Mouse (Mus musculus) megakaryocyte, adult 5-6 weeks (primary cell): ENCODE measurements around the gene Ccdc88a. TPM values are rescaled to one million over a fixed set of nuclear protein-coding genes. Genes with fewer than 3 reads are reported as not detected.

Source experiments
- ATAC-seq: 2 replicates; pipeline ENCODE4 v1.8.0; 2016; ENCODE audit warnings: mild to moderate bottlenecking, inconsistent platforms; ENCODE audit not compliant: poor library complexity, severe bottlenecking
- total RNA-seq, 2 experiments: library from RNA; stranded (forward) in 1 of 2; stranded (reverse) in 1 of 2; fragments of 153-499, 151-499 nt in 1 of 2; fragments of 221-1000, 200-1000 nt in 1 of 2; gene quantifications; 2 replicates each; pipeline versions ENCODE4 v1.2.3 to v1.2.4; 2015 to 2017

The Ccdc88a gene
- total RNA-seq, 2 experiments from 2014 or later, result 82.4 to 94.1 TPM

DNA sequence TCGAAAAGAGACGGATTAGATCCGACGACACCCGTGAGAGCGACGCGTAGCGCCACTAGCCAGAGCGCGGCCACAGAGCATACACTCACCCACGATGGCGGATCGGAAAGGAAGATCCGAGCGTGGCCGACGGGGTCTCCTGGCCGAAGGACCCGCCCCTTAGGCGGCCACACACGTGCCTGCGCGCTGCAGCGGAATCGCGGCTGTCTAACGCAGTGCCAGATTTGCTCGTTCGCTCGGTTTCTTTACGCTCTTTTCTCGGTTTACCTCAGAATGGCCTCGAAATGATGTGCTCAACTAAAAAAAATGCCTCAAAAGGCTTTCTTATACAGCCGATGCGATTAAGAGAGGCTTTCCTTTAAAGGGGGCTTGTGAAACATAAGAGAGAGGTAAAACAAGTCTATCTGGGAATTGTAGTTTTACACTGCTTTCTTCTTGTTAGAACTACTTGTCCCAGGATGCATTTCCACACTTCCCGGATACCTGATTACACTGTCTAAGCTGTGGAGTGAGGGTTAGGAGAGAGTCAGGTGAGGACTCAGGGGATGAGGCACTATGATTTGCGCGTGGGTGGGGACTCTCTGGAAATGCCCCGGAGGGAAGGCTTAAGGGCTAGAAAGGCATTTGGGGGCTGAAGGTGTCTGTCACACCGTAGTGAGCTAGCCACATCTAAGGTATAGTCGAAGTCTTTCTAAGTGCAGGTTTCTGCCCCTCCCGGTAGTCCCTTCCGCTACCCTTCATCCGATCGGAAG lies 174.5 kb downstream of the Ccdc88a start, which contains the start of the genes Clhc1 and Rps27a:
TSS of gene Clhc1 (plus strand) at position 199 of the 752 bp plus-strand sequence.
TSS of gene Rps27a (minus strand) at position 358 of the 752 bp plus-strand sequence.
- peak; percentile 91 for ATAC-seq

DNA sequence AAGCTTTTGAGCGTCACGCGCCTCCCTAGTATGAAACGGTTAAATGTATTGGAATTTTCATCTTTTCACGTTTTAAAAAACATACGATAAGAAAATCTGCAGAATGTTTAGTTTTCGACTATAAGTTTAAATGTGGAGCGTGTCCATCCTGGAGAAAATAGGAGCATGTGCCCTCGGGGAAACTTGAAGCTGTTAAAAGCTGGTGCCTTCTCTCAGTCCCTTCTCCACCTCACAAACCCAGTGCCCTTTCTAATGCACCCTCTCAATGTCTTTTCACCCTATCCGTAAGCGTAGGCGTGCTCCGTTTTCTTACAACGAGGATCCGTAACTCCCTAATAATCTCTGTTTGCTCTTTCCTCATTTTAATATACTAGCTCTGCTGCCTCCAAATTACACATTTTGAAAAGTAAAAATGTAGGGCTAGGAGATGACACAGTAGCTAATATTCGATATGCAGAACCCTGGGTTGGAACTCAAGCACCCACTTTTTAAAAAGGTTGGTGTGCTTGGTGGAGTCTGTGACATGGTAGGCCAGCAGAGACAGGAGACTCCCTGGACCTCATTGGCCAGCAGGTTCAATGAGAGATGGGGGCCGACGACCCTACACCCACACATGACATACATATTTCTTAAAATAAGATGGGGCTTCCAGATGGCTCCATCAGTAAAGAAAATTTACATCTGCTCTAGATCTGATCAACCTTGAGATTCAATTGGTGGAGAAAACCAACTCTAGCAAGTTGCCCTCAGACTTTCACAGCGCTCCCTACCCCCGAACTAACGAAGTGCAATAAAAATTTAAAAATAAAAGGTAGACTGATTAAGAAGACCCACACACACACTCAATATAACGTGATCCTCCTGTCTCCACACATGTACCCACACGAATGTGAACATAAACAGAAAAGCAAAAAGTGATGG lies 175.3 kb downstream of the Ccdc88a start:
- no peak for ATAC-seq

DNA sequence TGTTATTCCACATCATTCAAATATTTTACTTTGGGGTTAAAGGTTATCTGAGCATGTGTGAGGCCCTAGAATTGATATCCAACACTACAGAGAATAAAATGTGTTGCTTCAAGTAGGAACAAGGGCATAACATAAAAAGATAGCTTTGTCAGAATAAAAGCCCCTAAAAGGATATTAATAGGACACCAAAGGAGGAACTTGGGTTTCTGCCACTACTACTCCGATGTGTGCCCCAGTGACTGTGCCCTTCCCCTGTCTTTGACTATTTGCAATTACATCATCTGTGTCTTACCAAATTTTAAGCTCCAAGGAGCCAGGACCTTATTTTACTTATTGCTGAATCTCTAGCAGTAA lies 175.9 kb downstream of the Ccdc88a start:
- ATAC-seq, result peak; percentile 39

Other genes starting within 250 kb of the Ccdc88a start
- 39.8 and 41.3 TPM in 2 replicates for gene Pnpt1, start 242.9 kb upstream of the Ccdc88a start, total RNA-seq (2015)
- 39.0 and 39.9 TPM in 2 replicates for gene Pnpt1, start 242.9 kb upstream of the Ccdc88a start, total RNA-seq (2017)
- 89.9 and 105 TPM in 2 replicates for gene Ppp4r3b, start 200.8 kb upstream of the Ccdc88a start, total RNA-seq (2015)
- gene Ppp4r3b, start 200.8 kb upstream of the Ccdc88a start, total RNA-seq (2017), result 162 and 172 TPM in 2 replicates
- gene Cfap36, start 126.2 kb upstream of the Ccdc88a start, total RNA-seq (2015), result 25.8 and 26.0 TPM in 2 replicates
- gene Cfap36, start 126.2 kb upstream of the Ccdc88a start, total RNA-seq (2017), result 28.6 and 33.9 TPM in 2 replicates
- 27.6 and 32.4 TPM in 2 replicates for gene Prorsd1, start 141.4 kb downstream of the Ccdc88a start, total RNA-seq (2015)
- 33.0 and 40.1 TPM in 2 replicates for gene Prorsd1, start 141.4 kb downstream of the Ccdc88a start, total RNA-seq (2017)
- gene Mtif2, start 152.8 kb downstream of the Ccdc88a start, total RNA-seq (2015), result 11.4 and 14.3 TPM in 2 replicates
- 35.4 and 35.9 TPM in 2 replicates for gene Mtif2, start 152.8 kb downstream of the Ccdc88a start, total RNA-seq (2017)
- 0.41 and 0.49 TPM in 2 replicates for gene Clhc1, start 174.3 kb downstream of the Ccdc88a start, total RNA-seq (2015)
- gene Clhc1, start 174.3 kb downstream of the Ccdc88a start, total RNA-seq (2017), result 0.04 TPM in 1 of 2 replicates, not detected in the other
- 1,480 and 1,646 TPM in 2 replicates for gene Rps27a, start 174.5 kb downstream of the Ccdc88a start, total RNA-seq (2015)
- gene Rps27a, start 174.5 kb downstream of the Ccdc88a start, total RNA-seq (2017), result 732 and 809 TPM in 2 replicates